Mouse (Mus musculus) hematopoietic stem cell, adult 5-6 weeks (primary cell): Measurements from ENCODE around the gene Tbc1d9. TPM values are rescaled to one million over a fixed set of nuclear protein-coding genes. Genes with fewer than 3 reads are reported as not detected.

ENCODE experiments used
- ATAC-seq, 2 experiments: fragments of 125-278 bp in 1 of 2; replicated peaks in 1 of 2; 2 replicates each; pipeline ENCODE4 v1.8.0; 2016 to 2017; ENCODE audit warnings: inconsistent platforms in 2 of 2, mild to moderate bottlenecking in 2 of 2, moderate number of reproducible peaks in 2 of 2, low read depth in 1 of 2, moderate TSS enrichment in 1 of 2; ENCODE audit not compliant: low FRiP score in 2 of 2, poor library complexity in 2 of 2, severe bottlenecking in 2 of 2, insufficient read depth in 1 of 2, low TSS enrichment in 1 of 2
- total RNA-seq: library from RNA; stranded (forward); fragments of 172-1452, 232-1000 nt; gene quantifications from 2 replicates; pipeline ENCODE4 v1.2.3, GENCODE M21; 2017

Tbc1d9 gene
- total RNA-seq, 1 experiment from 2014 or later, result 16.9 TPM

DNA sequence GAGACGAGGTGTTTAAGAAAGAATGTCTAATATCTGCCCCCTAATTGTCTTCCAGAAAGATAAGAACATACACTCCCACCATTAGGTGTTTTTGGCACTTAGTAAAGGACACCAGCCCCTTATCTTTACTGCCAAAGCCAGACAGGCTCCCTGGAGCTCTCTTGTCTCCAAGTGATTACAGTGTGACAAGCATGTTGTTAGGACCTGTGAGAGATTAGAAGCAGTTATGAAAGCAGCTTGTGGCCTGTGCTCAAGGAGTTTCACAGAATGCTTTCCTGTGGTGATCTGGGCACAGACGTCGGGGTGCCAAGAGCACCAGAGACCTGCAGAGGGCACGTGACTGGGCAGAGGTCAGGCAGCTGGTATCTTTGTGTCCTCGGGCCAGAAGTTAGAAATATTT is 49.9 kb downstream of the Tbc1d9 start:
- ATAC-seq, result peak; percentile 37 to 71; a peak in 2 of 4 replicates

DNA sequence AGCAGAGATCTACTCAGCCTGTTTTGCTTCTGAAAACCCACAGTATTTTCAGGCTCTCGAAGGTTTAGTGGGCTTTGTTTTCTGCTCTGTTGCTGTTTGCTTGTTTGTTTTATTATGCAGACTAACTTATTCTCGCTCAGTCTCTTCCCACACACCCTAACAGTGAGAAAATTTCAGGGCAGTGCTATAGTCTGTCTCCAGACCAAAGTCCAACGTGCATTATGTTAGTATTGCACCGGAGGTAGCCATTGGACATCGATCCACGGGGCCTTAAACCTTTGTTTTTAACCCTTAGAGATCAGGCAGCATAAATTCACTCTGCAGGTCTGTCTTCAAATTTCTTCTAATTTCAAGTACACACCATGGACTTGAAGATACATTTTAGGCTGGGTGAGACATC is 51.4 kb downstream of the Tbc1d9 start:
- ATAC-seq, result no peak

DNA sequence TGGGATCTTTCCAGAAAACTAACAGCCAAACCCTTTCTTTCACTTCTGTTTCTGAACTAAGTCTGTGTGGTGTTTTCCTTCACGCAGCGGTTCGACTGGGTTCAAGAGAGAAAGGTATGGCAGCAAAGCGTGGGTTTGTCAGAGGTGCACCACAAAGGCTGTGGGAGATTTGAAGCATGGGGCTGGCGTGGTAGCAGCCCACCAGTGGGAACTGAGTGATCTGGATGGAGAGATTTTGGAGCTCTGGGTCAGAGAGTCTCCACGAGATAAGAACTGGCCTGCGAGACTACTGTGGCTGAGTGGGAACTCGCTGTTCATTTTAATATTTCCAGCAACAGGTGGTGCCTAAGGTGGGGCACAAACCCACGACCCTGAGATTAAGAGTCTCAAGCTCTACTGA is 52.0 kb downstream of the Tbc1d9 start:
- ATAC-seq, result no peak

DNA sequence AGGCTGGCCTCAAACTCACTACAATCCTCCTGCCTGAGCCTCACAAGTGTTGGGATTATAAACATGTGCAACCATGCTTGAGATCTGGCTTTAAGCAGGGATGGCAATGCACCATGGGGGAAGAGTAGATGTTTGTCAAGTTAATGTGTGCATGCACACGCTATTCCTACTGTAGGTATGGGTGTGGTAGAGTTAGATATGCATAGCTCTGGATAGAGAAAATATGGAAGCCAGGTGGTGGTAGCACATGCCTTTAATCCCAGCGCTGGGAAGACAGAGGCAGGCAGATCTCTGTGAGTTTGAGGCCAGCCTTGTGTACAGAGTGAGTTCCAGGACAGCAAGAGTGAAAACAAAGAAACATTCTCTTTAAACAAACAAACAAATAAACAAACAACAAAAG is 52.7 kb downstream of the Tbc1d9 start:
- ATAC-seq, result no peak

DNA sequence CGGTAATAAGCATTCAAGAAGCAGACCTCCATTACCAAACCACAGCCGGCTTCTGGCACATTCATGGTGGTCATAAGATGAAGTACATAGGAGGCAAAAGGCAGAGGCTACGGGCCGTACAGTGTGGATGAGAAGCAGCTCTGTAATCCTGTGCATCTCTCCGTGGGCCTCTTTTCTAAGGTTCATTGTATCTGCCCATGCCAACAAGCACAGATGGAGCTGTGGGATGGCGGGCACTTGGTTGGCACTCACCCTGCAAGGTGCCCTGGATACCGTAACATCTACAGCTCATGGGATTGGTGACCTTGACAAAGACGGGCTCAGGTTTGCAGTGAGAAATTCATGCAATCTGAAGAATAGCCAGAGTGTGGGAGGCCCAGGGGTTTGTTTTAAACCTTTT is 54.2 kb downstream of the Tbc1d9 start:
- no peak for ATAC-seq

DNA sequence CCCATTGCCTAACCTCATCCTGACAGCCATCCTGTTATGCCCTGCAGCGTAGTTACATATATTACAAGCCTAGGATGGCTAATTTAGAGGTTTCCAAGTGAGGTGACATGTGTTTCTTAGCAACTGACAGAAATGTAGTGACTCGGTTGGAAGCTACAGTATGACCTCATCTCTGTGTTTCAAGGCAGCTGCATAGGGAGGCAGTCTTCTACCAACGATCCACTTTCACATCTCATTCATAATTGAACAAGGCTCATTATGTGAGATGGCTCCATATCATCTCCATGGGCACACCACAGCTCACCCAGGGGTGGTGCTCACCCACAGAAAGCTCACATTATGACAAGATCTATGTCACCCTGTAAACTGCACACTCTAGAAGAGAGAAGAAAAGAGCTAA is 55.6 kb downstream of the Tbc1d9 start:
- ATAC-seq, result no peak

DNA sequence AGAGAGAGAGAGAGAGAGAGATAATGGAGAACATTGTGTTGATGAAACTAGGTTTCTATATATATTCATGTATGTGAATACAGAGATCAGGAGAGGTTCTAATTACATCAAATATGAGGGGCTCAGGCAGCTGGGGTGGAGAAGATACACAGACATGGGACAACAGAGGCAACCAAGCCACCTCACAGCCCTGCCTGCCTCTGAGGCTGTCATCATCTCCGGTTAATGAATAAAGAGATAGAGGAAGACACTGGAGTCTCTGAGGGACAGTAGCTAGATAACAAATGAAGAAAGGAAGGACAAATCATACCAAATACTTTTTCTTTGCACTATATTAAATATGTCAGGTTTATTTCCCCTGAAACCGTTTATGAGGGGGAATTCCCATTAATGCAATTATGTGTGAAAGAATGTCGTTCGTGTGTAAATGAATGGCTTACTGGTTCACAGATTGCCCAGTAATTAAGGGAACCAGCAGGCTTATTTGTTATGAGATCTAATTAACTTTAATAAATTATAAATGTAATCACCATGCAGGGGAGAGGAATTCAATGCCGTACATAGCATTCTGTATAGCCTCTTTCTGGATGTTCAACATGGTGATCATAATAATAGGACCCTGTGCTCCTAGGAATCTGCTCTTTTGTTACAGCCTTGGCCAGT is 59.7 kb downstream of the Tbc1d9 start:
- no peak for ATAC-seq

DNA sequence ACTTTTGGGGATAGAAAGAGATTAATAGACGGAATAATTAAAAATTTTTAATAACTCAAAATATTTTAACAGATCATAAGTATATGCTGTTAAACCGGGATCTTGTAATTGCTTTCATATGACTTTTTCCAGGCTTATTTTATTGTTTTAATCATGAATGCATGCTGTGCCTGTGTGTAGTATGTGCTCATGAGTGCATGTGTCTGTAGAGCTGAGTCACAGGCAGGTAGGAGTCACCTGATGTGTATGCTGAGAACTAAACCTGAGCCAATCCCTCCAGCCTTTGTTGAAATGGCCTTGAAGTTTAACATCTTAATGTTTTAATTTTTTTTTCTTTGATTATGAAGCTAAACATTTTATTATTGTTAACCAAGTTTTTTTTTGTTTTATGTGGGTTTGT is 60.4 kb downstream of the Tbc1d9 start:
- ATAC-seq, result no peak

DNA sequence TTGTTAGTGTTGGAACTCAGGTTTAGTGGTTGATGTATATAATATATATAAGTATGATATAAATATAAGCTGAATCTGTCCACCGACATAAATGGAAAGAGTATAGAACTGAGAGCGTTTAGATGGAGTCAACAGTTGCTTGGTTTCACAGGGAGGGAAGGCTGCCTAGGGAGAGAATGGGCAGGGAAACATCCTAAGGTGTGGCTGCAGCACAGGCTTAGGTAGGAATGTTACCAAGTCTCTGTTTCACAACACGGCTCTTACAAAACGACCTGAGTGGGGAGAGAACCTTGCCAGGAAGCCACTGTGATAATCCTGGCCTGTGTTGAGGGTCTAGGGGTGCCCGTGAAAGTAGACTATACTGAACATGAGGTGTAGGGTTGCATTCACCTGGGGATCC is 62.2 kb downstream of the Tbc1d9 start:
- no peak for ATAC-seq

DNA sequence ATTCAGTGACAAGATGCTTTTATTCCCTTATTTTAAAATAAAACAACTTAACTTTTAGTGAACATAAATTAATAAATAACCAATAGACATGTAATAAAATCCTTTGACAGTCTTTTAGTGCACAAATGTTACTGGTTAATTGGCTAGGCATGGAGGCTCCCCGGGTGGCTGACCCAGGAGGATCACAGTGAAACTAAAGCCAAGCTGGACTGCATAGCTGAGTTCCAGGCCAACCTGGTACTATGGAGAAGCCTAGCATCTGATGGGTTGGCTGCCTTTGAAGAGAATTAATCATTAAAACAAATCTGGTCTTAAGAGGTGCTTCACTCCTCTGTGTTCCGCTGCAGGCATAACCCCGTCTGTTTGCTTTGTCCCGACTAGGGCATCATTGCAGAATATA is 67.9 kb downstream of the Tbc1d9 start:
- no peak for ATAC-seq

DNA sequence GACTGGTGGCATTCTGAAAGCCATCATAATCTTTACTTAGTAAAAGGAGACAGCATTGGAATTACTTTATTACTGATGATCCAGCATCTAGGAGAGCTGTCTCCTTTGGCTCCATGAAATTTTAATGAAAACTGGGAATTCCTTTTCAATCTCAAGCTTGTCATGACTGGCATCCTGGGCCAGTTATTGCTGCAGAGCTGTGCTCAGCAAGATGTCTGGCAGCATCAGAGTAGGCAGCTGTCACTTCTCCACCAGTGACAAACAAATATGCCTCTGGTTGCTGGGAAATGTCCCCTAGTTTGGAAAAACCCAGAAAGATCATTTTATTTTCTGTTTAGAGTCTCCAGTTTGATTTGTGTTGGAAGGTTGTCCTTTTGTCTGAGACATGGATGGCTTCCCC is 74.2 kb downstream of the Tbc1d9 start:
- no peak for ATAC-seq

DNA sequence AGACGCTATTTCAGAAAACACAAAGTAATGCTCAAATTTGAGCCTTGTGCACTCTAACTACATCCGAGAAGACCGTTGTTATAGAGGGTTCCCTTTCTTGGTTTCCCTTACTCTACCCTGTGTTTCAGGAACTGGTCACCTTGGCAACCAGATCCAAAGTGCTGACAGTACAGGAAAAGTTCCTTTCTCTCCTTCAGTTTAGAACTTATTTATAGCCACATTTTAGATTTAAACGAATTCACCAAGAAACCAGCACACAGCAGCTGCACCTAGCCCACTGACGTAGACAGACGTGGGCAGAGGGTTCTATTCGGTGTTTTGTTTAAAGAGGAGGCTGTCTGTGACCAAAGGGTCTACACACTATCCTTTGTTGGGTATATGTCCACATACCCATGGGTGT is 79.0 kb downstream of the Tbc1d9 start:
- peak; percentile 88 to 89 for ATAC-seq

DNA sequence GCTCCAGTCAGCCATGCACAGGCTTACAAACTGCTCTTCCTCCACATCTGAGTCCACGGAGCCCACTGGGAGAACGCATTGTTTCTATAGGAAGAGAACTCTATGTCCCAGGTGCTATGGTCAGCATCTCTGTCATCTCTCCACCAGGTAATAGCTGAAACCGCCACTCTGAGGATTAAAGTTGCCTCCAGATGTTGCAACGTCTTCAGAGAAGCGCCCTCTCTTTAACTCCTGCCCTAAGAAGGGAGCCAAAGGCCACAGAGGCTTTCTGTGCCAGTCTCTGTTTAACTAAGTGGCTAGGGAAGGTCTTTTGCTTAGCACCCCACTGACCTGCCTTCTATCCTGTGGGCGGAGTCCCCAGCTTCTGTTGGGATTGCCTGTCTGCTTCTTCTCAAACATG is 85.7 kb downstream of the Tbc1d9 start:
- no peak for ATAC-seq

DNA sequence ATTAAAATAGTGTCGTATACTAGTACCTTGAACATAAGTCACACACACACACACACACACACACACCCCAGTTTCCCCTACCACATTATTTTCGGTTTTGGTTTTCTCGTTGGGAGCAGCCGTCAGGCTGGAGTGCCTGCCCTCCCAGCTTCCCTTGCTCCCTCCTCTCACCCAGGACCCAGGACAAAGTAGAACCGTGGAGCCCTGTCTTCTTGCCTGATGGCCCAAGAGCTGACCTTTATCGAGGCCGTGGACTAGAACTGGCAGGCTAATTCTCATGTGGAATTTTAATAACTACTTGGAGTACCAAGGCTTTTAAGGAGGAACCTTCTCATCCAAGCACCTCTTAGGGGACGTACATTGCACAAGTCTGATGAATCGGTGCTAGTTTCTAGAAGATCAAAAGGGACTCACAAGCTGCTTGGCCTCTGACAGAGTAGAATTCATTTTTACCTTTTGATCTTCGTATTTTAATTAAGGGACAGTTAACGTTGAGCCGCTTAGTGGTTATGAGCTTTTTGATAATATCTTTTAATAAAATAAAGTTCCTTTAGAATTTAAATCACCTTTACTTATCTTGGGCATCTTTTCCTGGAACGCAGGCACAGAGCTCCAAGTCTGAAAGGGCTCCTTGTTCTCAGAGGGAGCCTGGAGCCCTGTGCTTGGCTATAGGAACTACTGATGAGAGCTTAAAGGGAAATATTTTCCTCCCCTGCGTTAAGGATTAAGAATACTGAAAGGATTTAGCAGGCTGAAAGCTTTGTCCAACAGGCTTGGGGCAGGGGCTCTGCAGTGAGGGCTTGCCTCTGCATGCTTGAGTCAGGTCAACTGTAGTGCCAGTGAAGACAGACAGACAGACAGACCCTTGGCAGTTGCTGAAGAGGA is 86.5 kb downstream of the Tbc1d9 start:
- ATAC-seq, result no peak

DNA sequence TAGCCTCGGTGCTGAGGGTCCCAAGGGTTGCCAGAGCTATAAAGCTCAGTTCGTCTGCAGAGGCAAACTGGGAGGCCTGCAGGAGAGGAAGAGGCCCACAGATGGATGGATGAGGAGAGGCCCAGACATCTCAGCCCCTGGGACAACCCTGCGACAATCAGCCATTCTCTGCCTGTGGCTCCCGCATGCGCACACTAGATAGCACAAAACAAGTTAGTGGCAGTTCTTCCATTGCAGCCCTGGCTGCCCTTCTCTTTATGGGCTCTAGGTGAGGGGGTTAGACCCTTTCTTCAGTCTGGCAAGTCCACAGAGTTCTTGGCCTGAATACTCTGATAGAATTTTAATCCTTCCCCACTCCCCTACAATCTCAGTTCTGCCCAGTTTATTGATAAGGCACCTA is 87.6 kb downstream of the Tbc1d9 start:
- no peak for ATAC-seq

DNA sequence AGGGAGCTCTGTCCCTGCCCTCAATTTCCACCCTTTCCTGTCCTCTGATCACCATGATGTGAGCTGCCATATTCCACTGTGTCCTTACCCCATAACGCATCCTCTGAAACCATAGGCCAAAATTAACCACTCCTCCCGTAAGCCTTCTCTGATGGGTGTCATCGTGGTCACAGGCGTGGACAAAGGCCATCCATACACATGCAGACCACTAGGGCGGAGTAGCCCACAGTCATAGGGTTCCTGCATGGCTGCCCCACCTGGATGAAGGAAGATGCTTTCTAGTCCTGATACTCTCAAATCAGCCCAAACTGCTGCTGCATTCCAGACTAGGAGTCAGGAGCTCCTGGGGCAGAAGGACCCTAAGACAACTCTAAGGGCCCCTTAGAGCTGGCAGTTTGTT is 92.5 kb downstream of the Tbc1d9 start:
- no peak for ATAC-seq

DNA sequence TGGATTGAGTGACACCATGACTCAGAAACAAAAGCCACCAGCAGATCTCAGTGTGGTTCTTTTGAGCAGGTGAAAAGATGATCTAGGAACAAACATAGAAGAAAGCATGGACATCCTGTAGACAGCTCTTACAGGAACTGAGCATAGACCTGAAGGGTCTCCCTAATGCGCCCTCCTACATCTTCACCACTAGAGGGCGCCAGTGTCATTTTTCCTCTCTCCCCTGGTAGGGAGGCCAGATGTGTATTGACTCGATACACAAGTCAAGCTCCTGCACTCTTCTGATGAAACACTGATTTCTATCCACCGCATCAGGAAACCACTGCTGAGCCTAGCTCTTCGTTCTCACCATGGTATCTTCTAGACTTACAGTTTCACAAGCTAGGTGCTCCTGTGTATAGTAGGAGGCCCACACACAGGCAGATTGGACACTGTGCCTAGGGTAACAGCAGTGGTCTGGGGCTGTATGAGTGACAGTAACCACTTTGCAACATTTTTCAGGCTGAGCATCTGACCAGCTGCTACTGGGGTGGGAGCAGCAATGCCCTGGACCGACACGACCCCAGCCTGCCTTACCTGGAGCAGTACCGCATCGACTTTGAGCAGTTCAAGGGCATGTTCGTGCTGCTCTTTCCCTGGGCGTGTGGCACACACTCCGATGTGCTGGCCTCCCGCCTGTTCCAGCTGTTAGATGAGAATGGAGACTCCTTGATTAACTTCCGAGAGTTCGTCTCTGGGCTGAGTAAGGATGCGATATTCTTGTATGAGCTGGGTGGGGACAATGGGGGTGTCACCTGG is 95.5 kb downstream of the Tbc1d9 start:
- ATAC-seq, result peak; percentile 75 to 87

DNA sequence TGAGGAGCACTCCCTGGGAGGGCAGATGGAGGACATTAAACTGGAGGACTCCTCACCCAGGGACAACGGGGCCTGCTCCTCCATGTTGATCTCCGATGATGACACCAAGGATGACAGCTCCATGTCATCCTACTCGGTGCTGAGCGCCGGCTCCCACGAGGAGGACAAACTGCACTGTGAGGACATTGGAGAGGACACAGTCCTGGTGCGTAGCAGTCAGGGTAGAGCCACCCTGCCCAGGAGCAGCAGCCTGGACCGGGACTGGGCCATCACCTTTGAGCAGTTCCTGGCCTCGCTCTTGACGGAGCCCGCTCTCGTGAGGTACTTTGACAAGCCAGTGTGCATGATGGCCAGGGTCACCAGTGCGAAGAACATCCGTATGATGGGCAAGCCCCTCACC is 106.0 kb downstream of the Tbc1d9 start:
- no peak for ATAC-seq
